Mouse (Mus musculus) hindbrain, postnatal 0 days (tissue): ENCODE data around the gene Arfip1. TPM values are rescaled to one million over a fixed set of nuclear protein-coding genes. Genes with fewer than 3 reads are reported as not detected.

Experiments
- ATAC-seq: fragments of 200-750 bp; cut with Nextera tagmentation; 2 replicates; pipeline ENCODE4 v1.8.0; 2017; ENCODE audit warnings: mild to moderate bottlenecking, moderate TSS enrichment, moderate library complexity
- DNase-seq: peaks from one replicate; pipeline ENCODE4 v3.0.0-alpha.2; 2015; ENCODE audit warnings: low spot score
- H3K27ac ChIP-seq: fragments of 300-500 bp; sonication (generic); 2 replicates; pipeline ENCODE4 v1.5.1; 2014; ENCODE audit warnings: mild to moderate bottlenecking
- H3K27me3 ChIP-seq: fragments of 300-500 bp; sonication (generic); 2 replicates; pipeline ENCODE4 v1.6.1; 2014; ENCODE audit warnings: low read length, mixed read lengths; ENCODE audit not compliant: insufficient read depth
- H3K36me3 ChIP-seq: fragments of 300-500 bp; sonication (generic); 2 replicates; pipeline ENCODE4 v1.6.1; 2014; ENCODE audit warnings: low read length, mixed read lengths; ENCODE audit not compliant: insufficient read depth
- H3K4me1 ChIP-seq: fragments of 300-500 bp; sonication (generic); 2 replicates; pipeline ENCODE4 v1.6.1; 2014; ENCODE audit warnings: antibody characterized with exemption, low read length, mixed read lengths; ENCODE audit not compliant: insufficient read depth
- H3K4me2 ChIP-seq: fragments of 300-500 bp; sonication (generic); 2 replicates; pipeline ENCODE4 v1.6.1; 2014; ENCODE audit warnings: low read depth, mild to moderate bottlenecking, low read length, moderate library complexity, mixed read lengths
- H3K4me3 ChIP-seq: fragments of 300-500 bp; sonication (generic); 2 replicates; pipeline ENCODE4 v1.5.1; 2014; ENCODE audit warnings: low read length
- H3K9ac ChIP-seq: fragments of 300-500 bp; sonication (generic); replicated peaks from 2 replicates; pipeline ENCODE4 v1.6.1; 2014; ENCODE audit warnings: mild to moderate bottlenecking, low read length, moderate library complexity, mixed read lengths
- H3K9me3 ChIP-seq: fragments of 300-500 bp; sonication (generic); 2 replicates; pipeline ENCODE4 v1.6.1; 2016; ENCODE audit warnings: low read length, mixed read lengths
- CTCF ChIP-seq: IDR thresholded peaks from 2 replicates; pipeline ENCODE4 v1.5.1; 2016; ENCODE audit warnings: antibody characterized with exemption, control low read depth, low read depth
- WGBS: fragments of 180-500 bp; shearing (Covaris S2); extraction: QIAGEN DNeasy Blood & Tissue Kit; methylation state at CpG from one replicate; pipeline ENCODE4 v1.1.7; 2014; 5-methylcytosine and 5-hydroxymethylcytosine counted together
- polyA plus RNA-seq: library from polyadenylated mRNA; unstranded; fragments of >200 nt; fragmentation: Nextera tagmentation; extraction: Ambion mirVana; gene quantifications from 2 replicates; pipeline ENCODE4 v1.2.1, GENCODE M21; 2015
- total RNA-seq: library from RNA; depleted of rRNA; stranded (reverse); fragments of >200 nt; gene quantifications from 2 replicates; pipeline ENCODE4 v1.2.3, GENCODE M21; 2014

The Arfip1 gene
- total and polyA plus RNA-seq, 2 experiments from 2014 or later, result 15.4 to 22.8 TPM

- TF ChIP-seq CTCF, result peak; percentile 80
- DNase-seq, result peak; percentile 87
- H3K27me3 ChIP-seq, result no peaks in the 10 kb centered on the region
- 0 out of 2 replicates have a peak, but pooled peaks have one; percentile 55 for ATAC-seq
- WGBS, result 30% methylated on average over 5 of the region's 5 CpGs
- no peaks in the 10 kb centered on the region for H3K4me1 ChIP-seq
- no peak overlapping the region for H3K9ac ChIP-seq
- no peak overlapping the region for H3K4me3 ChIP-seq
- H3K36me3 ChIP-seq, result no peaks in the 10 kb centered on the region
- no peak overlapping the region for H3K4me2 ChIP-seq
- H3K27ac ChIP-seq, result no peak overlapping the region
- no peaks in the 10 kb centered on the region for H3K9me3 ChIP-seq
Measured at GRCm38 (mm10) chr3:84615050-84615855, 32.8 kb upstream of the Arfip1 start.

GRCm38 (mm10) chr3:84610183-84610710 lies 27.8 kb upstream of the Arfip1 start:
- Histone ChIP-seq H3K27ac (no peak overlapping the region), H3K9ac (no peak overlapping the region), H3K9me3 (no peaks in the 10 kb centered on the region), H3K27me3 (no peaks in the 10 kb centered on the region), H3K36me3 (no peaks in the 10 kb centered on the region), H3K4me1 (no peaks in the 10 kb centered on the region), H3K4me2 (no peak overlapping the region), H3K4me3 (no peak overlapping the region)
- no peak for DNase-seq
- ATAC-seq, result no peak
- TF ChIP-seq CTCF, result no peak
- WGBS, result 65% methylated on average over 9 of the region's 9 CpGs

- Histone ChIP-seq H3K27me3 (no peaks in the 10 kb centered on the region), H3K36me3 (no peaks in the 10 kb centered on the region), H3K4me1 (no peaks in the 10 kb centered on the region), H3K27ac (no peak overlapping the region), H3K4me3 (no peak overlapping the region), H3K4me2 (no peak overlapping the region), H3K9me3 (no peaks in the 10 kb centered on the region), H3K9ac (no peak overlapping the region)
- ATAC-seq (no peak), DNase-seq (no peak)
- TF ChIP-seq CTCF, result no peak
- 82% methylated on average over 6 of the region's 9 CpGs for WGBS
Measured at GRCm38 (mm10) chr3:84603212-84603611, 20.8 kb upstream of the Arfip1 start.

GRCm38 (mm10) chr3:84602759-84603158 lies 20.3 kb upstream of the Arfip1 start:
- no peak for ATAC-seq

GRCm38 (mm10) chr3:84601870-84602495 lies 19.6 kb upstream of the Arfip1 start:
- H3K27me3 ChIP-seq, result no peaks in the 10 kb centered on the region
- no peak overlapping the region for H3K4me2 ChIP-seq
- no peak overlapping the region for H3K27ac ChIP-seq
- H3K9ac ChIP-seq, result no peak overlapping the region
- no peaks in the 10 kb centered on the region for H3K4me1 ChIP-seq
- WGBS, result 83% methylated on average over 9 of the region's 9 CpGs
- no peaks in the 10 kb centered on the region for H3K36me3 ChIP-seq
- ATAC-seq (no peak), DNase-seq (no peak)
- no peaks in the 10 kb centered on the region for H3K9me3 ChIP-seq
- TF ChIP-seq CTCF, result no peak
- H3K4me3 ChIP-seq, result no peak overlapping the region

More at GRCm38 (mm10) chr3:84602759-84603158, 20.3 kb upstream of the Arfip1 start:
- Histone ChIP-seq H3K4me1 (no peaks in the 10 kb centered on the region), H3K4me3 (no peak overlapping the region), H3K9me3 (no peaks in the 10 kb centered on the region), H3K4me2 (no peak overlapping the region), H3K27me3 (no peaks in the 10 kb centered on the region), H3K27ac (no peak overlapping the region), H3K9ac (no peak overlapping the region), H3K36me3 (no peaks in the 10 kb centered on the region)
- no peak for TF ChIP-seq CTCF
- 97% methylated on average over 2 of the region's 2 CpGs for WGBS
- DNase-seq, result no peak

GRCm38 (mm10) chr3:84598756-84599155 lies 16.3 kb upstream of the Arfip1 start:
- DNase-seq, result no peak
- no peaks in the 10 kb centered on the region for H3K36me3 ChIP-seq
- 90% methylated on average over 6 of the region's 6 CpGs for WGBS

More at GRCm38 (mm10) chr3:84598756-84599155, 16.3 kb upstream of the Arfip1 start:
- ATAC-seq, result no peak
- Histone ChIP-seq H3K27me3 (no peaks in the 10 kb centered on the region), H3K9me3 (no peaks in the 10 kb centered on the region), H3K9ac (no peak overlapping the region), H3K27ac (no peak overlapping the region), H3K4me2 (no peak overlapping the region), H3K4me3 (no peak overlapping the region), H3K4me1 (no peaks in the 10 kb centered on the region)
- TF ChIP-seq CTCF, result no peak
